Mouse (Mus musculus) bone marrow macrophage, adult 2 months (primary cell): Measurements from ENCODE around the gene Grin2b. TPM values are rescaled to one million over a fixed set of nuclear protein-coding genes. Genes with fewer than 3 reads are reported as not detected.
"Not testable (repeated sequence)": the region's sequence is repeated elsewhere in the genome, so short reads cannot be mapped to it uniquely, and the experiment has no call there.

ENCODE experiments used
- H3K27ac ChIP-seq: 2 replicates; pipeline ENCODE4 v1.5.1; 2012; ENCODE audit warnings: low read depth, low read length; ENCODE audit not compliant: insufficient read depth
- H3K4me1 ChIP-seq: 2 replicates; pipeline ENCODE4 v1.6.1; 2012; ENCODE audit warnings: low read length; ENCODE audit not compliant: control insufficient read depth, insufficient read depth
- H3K4me3 ChIP-seq: 2 replicates; pipeline ENCODE4 v1.5.1; 2012; ENCODE audit warnings: mild to moderate bottlenecking, low read length, moderate library complexity; ENCODE audit not compliant: insufficient read depth
- CTCF ChIP-seq: IDR thresholded peaks from 2 replicates; pipeline ENCODE4 v1.5.1; 2012; ENCODE audit warnings: low read depth, mild to moderate bottlenecking, low read length, moderate library complexity
- POLR2A ChIP-seq: IDR thresholded peaks from 2 replicates; pipeline ENCODE4 v1.6.1; 2012; ENCODE audit warnings: mild to moderate bottlenecking, low read depth, low read length, borderline replicate concordance
- polyA plus RNA-seq: library from polyadenylated mRNA; stranded (reverse); fragments of >200 nt; gene quantifications from 2 replicates; pipeline ENCODE4 v1.2.4, GENCODE M21; 2012; ENCODE audit not compliant: missing spikeins, insufficient read depth, insufficient read length

Gene Grin2b
- polyA plus RNA-seq, 1 experiment = not detected

GRCm38 (mm10) chr6:135854173-135854591 is 319.1 kb downstream of the Grin2b start:
- Histone ChIP-seq H3K27ac (no peak overlapping the region), H3K4me1 (no peaks in the 10 kb centered on the region), H3K4me3 (no peak overlapping the region)
- no peak for TF ChIP-seq CTCF
- TF ChIP-seq POLR2A = no peak

- Histone ChIP-seq H3K4me3 (no peak overlapping the region), H3K4me1 (no peaks in the 10 kb centered on the region), H3K27ac (no peak overlapping the region)
- TF ChIP-seq POLR2A = no peak
- TF ChIP-seq CTCF = no peak
Measured at GRCm38 (mm10) chr6:135843755-135844154, 329.6 kb downstream of the Grin2b start.

- H3K4me3 ChIP-seq = no peak overlapping the region
- no peak overlapping the region for H3K27ac ChIP-seq
- H3K4me1 ChIP-seq = no peaks in the 10 kb centered on the region
- TF ChIP-seq POLR2A (no peak), CTCF (no peak)
Measured at GRCm38 (mm10) chr6:135836353-135836752, 337.0 kb downstream of the Grin2b start.

- Histone ChIP-seq H3K4me1 (no peaks in the 10 kb centered on the region), H3K4me3 (no peak overlapping the region), H3K27ac (no peak overlapping the region)
- TF ChIP-seq POLR2A = no peak
- no peak for TF ChIP-seq CTCF
Measured at GRCm38 (mm10) chr6:135833542-135833941, 339.8 kb downstream of the Grin2b start.

GRCm38 (mm10) chr6:135832041-135832440 is 341.3 kb downstream of the Grin2b start:
- Histone ChIP-seq H3K4me1 (no peaks in the 10 kb centered on the region), H3K27ac (no peak overlapping the region), H3K4me3 (no peak overlapping the region)
- TF ChIP-seq POLR2A (no peak), CTCF (no peak)

GRCm38 (mm10) chr6:135831032-135831431 is 342.3 kb downstream of the Grin2b start:
- H3K27ac ChIP-seq = no peak overlapping the region
- H3K4me3 ChIP-seq = no peak overlapping the region
- TF ChIP-seq POLR2A = no peak
- TF ChIP-seq CTCF = no peak
- H3K4me1 ChIP-seq = no peaks in the 10 kb centered on the region

GRCm38 (mm10) chr6:135829458-135829857 is 343.9 kb downstream of the Grin2b start:
- Histone ChIP-seq H3K4me3 (no peak overlapping the region), H3K4me1 (no peaks in the 10 kb centered on the region), H3K27ac (no peak overlapping the region)
- TF ChIP-seq POLR2A = no peak
- TF ChIP-seq CTCF = no peak

GRCm38 (mm10) chr6:135828976-135829375 is 344.3 kb downstream of the Grin2b start:
- no peak overlapping the region for H3K4me3 ChIP-seq
- no peaks in the 10 kb centered on the region for H3K4me1 ChIP-seq
- TF ChIP-seq CTCF (no peak), POLR2A (no peak)
- H3K27ac ChIP-seq = no peak overlapping the region

- no peak overlapping the region for H3K4me3 ChIP-seq
- no peak for TF ChIP-seq POLR2A
Measured at GRCm38 (mm10) chr6:135827942-135828341, 345.4 kb downstream of the Grin2b start.

GRCm38 (mm10) chr6:135827317-135827716 is 346.0 kb downstream of the Grin2b start:
- TF ChIP-seq POLR2A (no peak), CTCF (no peak)
- no peak overlapping the region for H3K4me3 ChIP-seq
- H3K27ac ChIP-seq = no peak overlapping the region
- no peaks in the 10 kb centered on the region for H3K4me1 ChIP-seq

More at GRCm38 (mm10) chr6:135827942-135828341, 345.4 kb downstream of the Grin2b start:
- no peak overlapping the region for H3K27ac ChIP-seq
- no peaks in the 10 kb centered on the region for H3K4me1 ChIP-seq

GRCm38 (mm10) chr6:135826776-135827175 is 346.5 kb downstream of the Grin2b start:
- H3K4me1 ChIP-seq, H3K4me3 ChIP-seq: not testable (repeated sequence)

More at GRCm38 (mm10) chr6:135826776-135827175, 346.5 kb downstream of the Grin2b start:
- not testable (repeated sequence) for H3K27ac ChIP-seq
